Mouse (Mus musculus): Measurements from ENCODE around the gene Ift22. TPM values are rescaled to one million over a fixed set of nuclear protein-coding genes. Genes with fewer than 3 reads are reported as not detected.

Gene Ift22
- polyA plus RNA-seq, 1 experiment from 2014 or later = 62.3 TPM

Other genes starting within 250 kb of the Ift22 start
- gene Myl10, start 215.0 kb upstream of the Ift22 start, polyA plus RNA-seq (2015; fragmentation: Nextera tagmentation; extraction: Ambion mirVana) = 0.27 and 0.28 TPM in 2 replicates
- gene Col26a1, start 24.9 kb upstream of the Ift22 start, polyA plus RNA-seq (2015; fragmentation: Nextera tagmentation; extraction: Ambion mirVana) = 20.6 and 25.3 TPM in 2 replicates
- gene Fis1, start 45.1 kb downstream of the Ift22 start, polyA plus RNA-seq (2015; fragmentation: Nextera tagmentation; extraction: Ambion mirVana) = 246 and 259 TPM in 2 replicates
- gene Cldn15, start 58.5 kb downstream of the Ift22 start, polyA plus RNA-seq (2015; fragmentation: Nextera tagmentation; extraction: Ambion mirVana) = 8.9 and 10.8 TPM in 2 replicates
- 44.8 and 46.8 TPM in 2 replicates for gene Plod3, start 78.9 kb downstream of the Ift22 start, polyA plus RNA-seq (2015; fragmentation: Nextera tagmentation; extraction: Ambion mirVana)
- gene Znhit1, start 79.9 kb downstream of the Ift22 start, polyA plus RNA-seq (2015; fragmentation: Nextera tagmentation; extraction: Ambion mirVana) = 90.6 and 94.3 TPM in 2 replicates
- 0.83 and 1.1 TPM in 2 replicates for gene Vgf, start 118.2 kb downstream of the Ift22 start, polyA plus RNA-seq (2015; fragmentation: Nextera tagmentation; extraction: Ambion mirVana)
- 189 and 211 TPM in 2 replicates for gene Ap1s1, start 138.0 kb downstream of the Ift22 start, polyA plus RNA-seq (2015; fragmentation: Nextera tagmentation; extraction: Ambion mirVana)
- 0.12 and 0.35 TPM in 2 replicates for gene Serpine1, start 164.1 kb downstream of the Ift22 start, polyA plus RNA-seq (2015; fragmentation: Nextera tagmentation; extraction: Ambion mirVana)
- 9.7 and 10.2 TPM in 2 replicates for gene Trim56, start 208.1 kb downstream of the Ift22 start, polyA plus RNA-seq (2015; fragmentation: Nextera tagmentation; extraction: Ambion mirVana)
- gene Muc3, start 241.2 kb downstream of the Ift22 start, polyA plus RNA-seq (2015; fragmentation: Nextera tagmentation; extraction: Ambion mirVana) = 0.54 and 1.9 TPM in 2 replicates

Measured in stomach, embryonic 15.5 days (tissue).